Mouse (Mus musculus): ENCODE measurements around the gene Bmp8a. TPM values are rescaled to one million over a fixed set of nuclear protein-coding genes. Genes with fewer than 3 reads are reported as not detected.
"Not testable (repeated sequence)": the region's sequence is repeated elsewhere in the genome, so short reads cannot be mapped to it uniquely, and the experiment has no call there.

The Bmp8a gene
- polyA plus RNA-seq, 1 experiment from 2014 or later, result 0.68 TPM

- H3K4me1 ChIP-seq (replicated peaks; ENCODE audit: control insufficient read depth, insufficient read depth, low read length), result no peaks in the 10 kb centered on the region
- no peak overlapping the region for H3K27ac ChIP-seq (ENCODE audit: low read length)
- WGBS, result 85% methylated on average over 5 of the region's 5 CpGs
- no peak overlapping the region for H3K4me3 ChIP-seq (ENCODE audit: low read length)
- H3K4me2 ChIP-seq (ENCODE audit: low read depth, low read length), result no peak overlapping the region
- H3K9me3 ChIP-seq (ENCODE audit: control insufficient read depth, low read length), result no peaks in the 10 kb centered on the region
- ATAC-seq (ENCODE audit: low read depth), result no peak
- no peak overlapping the region for H3K9ac ChIP-seq (ENCODE audit: low read length)
- H3K27me3 ChIP-seq (ENCODE audit: control insufficient read depth, insufficient read depth, low read depth, low read length), result no peaks in the 10 kb centered on the region
- peaks cover 53% of the 10 kb centered on the region for H3K36me3 ChIP-seq (ENCODE audit: control insufficient read depth, insufficient read depth, low read length)
These were observed 46.9 kb downstream of the Bmp8a start for GRCm38 (mm10) chr4:123296148-123296534.

- no peak overlapping the region for H3K4me2 ChIP-seq (ENCODE audit: low read depth, low read length)
- no peak overlapping the region for H3K9ac ChIP-seq (ENCODE audit: low read length)
- no peak overlapping the region for H3K27ac ChIP-seq (ENCODE audit: low read length)
- H3K36me3 ChIP-seq (ENCODE audit: control insufficient read depth, insufficient read depth, low read length), result peaks cover 55% of the 10 kb centered on the region
- H3K9me3 ChIP-seq (ENCODE audit: control insufficient read depth, low read length), result no peaks in the 10 kb centered on the region
- H3K4me3 ChIP-seq (ENCODE audit: low read length), result no peak overlapping the region
- ATAC-seq (ENCODE audit: low read depth), result no peak; the same call in 1 of the 2 replicates
- H3K4me1 ChIP-seq (replicated peaks; ENCODE audit: control insufficient read depth, insufficient read depth, low read length), result no peaks in the 10 kb centered on the region
- no peaks in the 10 kb centered on the region for H3K27me3 ChIP-seq (ENCODE audit: control insufficient read depth, insufficient read depth, low read depth, low read length)
- WGBS, result 84% methylated on average over 21 of the region's 21 CpGs
These were observed 47.4 kb downstream of the Bmp8a start for GRCm38 (mm10) chr4:123295516-123296147.

GRCm38 (mm10) chr4:123295026-123295425 is 48.0 kb downstream of the Bmp8a start:
- not testable (repeated sequence) for H3K4me3 ChIP-seq (ENCODE audit: low read length); H3K9me3 ChIP-seq (ENCODE audit: control insufficient read depth, low read length); ATAC-seq (ENCODE audit: low read depth); H3K9ac ChIP-seq (ENCODE audit: low read length); H3K27me3 ChIP-seq (ENCODE audit: control insufficient read depth, insufficient read depth, low read depth, low read length); H3K4me2 ChIP-seq (ENCODE audit: low read depth, low read length); H3K4me1 ChIP-seq (replicated peaks; ENCODE audit: control insufficient read depth, insufficient read depth, low read length); H3K27ac ChIP-seq (ENCODE audit: low read length)
- 83% methylated on average over 15 of the region's 15 CpGs for WGBS
- peaks cover 55% of the 10 kb centered on the region for H3K36me3 ChIP-seq (ENCODE audit: control insufficient read depth, insufficient read depth, low read length)

- H3K4me1 ChIP-seq (replicated peaks; ENCODE audit: control insufficient read depth, insufficient read depth, low read length), result no peaks in the 10 kb centered on the region
- no peak overlapping the region for H3K9ac ChIP-seq (ENCODE audit: low read length)
- 72% methylated on average over 7 of the region's 7 CpGs for WGBS
- H3K9me3 ChIP-seq (ENCODE audit: control insufficient read depth, low read length), result no peaks in the 10 kb centered on the region
- H3K4me2 ChIP-seq (ENCODE audit: low read depth, low read length), result no peak overlapping the region
- H3K27ac ChIP-seq (ENCODE audit: low read length), result no peak overlapping the region
- H3K27me3 ChIP-seq (ENCODE audit: control insufficient read depth, insufficient read depth, low read depth, low read length), result no peaks in the 10 kb centered on the region
- peaks cover 54% of the 10 kb centered on the region for H3K36me3 ChIP-seq (ENCODE audit: control insufficient read depth, insufficient read depth, low read length)
- H3K4me3 ChIP-seq (ENCODE audit: low read length), result no peak overlapping the region
- no peak for ATAC-seq (ENCODE audit: low read depth)
These were observed 49.2 kb downstream of the Bmp8a start for GRCm38 (mm10) chr4:123293661-123294443.

GRCm38 (mm10) chr4:123292989-123293388 is 50.1 kb downstream of the Bmp8a start:
- H3K27ac ChIP-seq (ENCODE audit: low read length), result no peak overlapping the region
- no peaks in the 10 kb centered on the region for H3K4me1 ChIP-seq (replicated peaks; ENCODE audit: control insufficient read depth, insufficient read depth, low read length)
- H3K27me3 ChIP-seq (ENCODE audit: control insufficient read depth, insufficient read depth, low read depth, low read length), result no peaks in the 10 kb centered on the region
- no peaks in the 10 kb centered on the region for H3K9me3 ChIP-seq (ENCODE audit: control insufficient read depth, low read length)
- H3K9ac ChIP-seq (ENCODE audit: low read length), result no peak overlapping the region
- ATAC-seq (ENCODE audit: low read depth), result no peak
- no peak overlapping the region for H3K4me3 ChIP-seq (ENCODE audit: low read length)
- no peak overlapping the region for H3K4me2 ChIP-seq (ENCODE audit: low read depth, low read length)
- 82% methylated on average over 7 of the region's 7 CpGs for WGBS
- peaks cover 54% of the 10 kb centered on the region for H3K36me3 ChIP-seq (ENCODE audit: control insufficient read depth, insufficient read depth, low read length)

- no peak overlapping the region for H3K4me2 ChIP-seq (ENCODE audit: low read depth, low read length)
- H3K9me3 ChIP-seq (ENCODE audit: control insufficient read depth, low read length), result no peaks in the 10 kb centered on the region
- no peak for ATAC-seq (ENCODE audit: low read depth)
- no peaks in the 10 kb centered on the region for H3K4me1 ChIP-seq (replicated peaks; ENCODE audit: control insufficient read depth, insufficient read depth, low read length)
- WGBS, result 80% methylated on average over 3 of the region's 3 CpGs
- H3K27me3 ChIP-seq (ENCODE audit: control insufficient read depth, insufficient read depth, low read depth, low read length), result no peaks in the 10 kb centered on the region
- H3K36me3 ChIP-seq (ENCODE audit: control insufficient read depth, insufficient read depth, low read length), result peaks cover 54% of the 10 kb centered on the region
- no peak overlapping the region for H3K9ac ChIP-seq (ENCODE audit: low read length)
- H3K4me3 ChIP-seq (ENCODE audit: low read length), result no peak overlapping the region
- no peak overlapping the region for H3K27ac ChIP-seq (ENCODE audit: low read length)
These were observed 50.7 kb downstream of the Bmp8a start for GRCm38 (mm10) chr4:123292390-123292789.

GRCm38 (mm10) chr4:123289038-123289437 is 54.0 kb downstream of the Bmp8a start:
- no peak for ATAC-seq (ENCODE audit: low read depth)
- peaks cover 37% of the 10 kb centered on the region for H3K36me3 ChIP-seq (ENCODE audit: control insufficient read depth, insufficient read depth, low read length)
- H3K9me3 ChIP-seq (ENCODE audit: control insufficient read depth, low read length), result no peaks in the 10 kb centered on the region
- H3K27me3 ChIP-seq (ENCODE audit: control insufficient read depth, insufficient read depth, low read depth, low read length), result no peaks in the 10 kb centered on the region
- no peak overlapping the region for H3K9ac ChIP-seq (ENCODE audit: low read length)
- H3K4me2 ChIP-seq (ENCODE audit: low read depth, low read length), result no peak overlapping the region
- 89% methylated on average over 12 of the region's 12 CpGs for WGBS
- no peak overlapping the region for H3K27ac ChIP-seq (ENCODE audit: low read length)
- no peak overlapping the region for H3K4me3 ChIP-seq (ENCODE audit: low read length)
- peaks cover 17% of the 10 kb centered on the region for H3K4me1 ChIP-seq (replicated peaks; ENCODE audit: control insufficient read depth, insufficient read depth, low read length)

GRCm38 (mm10) chr4:123286790-123287189 is 56.3 kb downstream of the Bmp8a start:
- Histone ChIP-seq H3K9me3 (ENCODE audit: control insufficient read depth, low read length) (no peaks in the 10 kb centered on the region), H3K4me3 (ENCODE audit: low read length) (no peak overlapping the region), H3K9ac (ENCODE audit: low read length) (no peak overlapping the region), H3K4me2 (ENCODE audit: low read depth, low read length) (no peak overlapping the region), H3K27me3 (ENCODE audit: control insufficient read depth, insufficient read depth, low read depth, low read length) (no peaks in the 10 kb centered on the region), H3K4me1 (replicated peaks; ENCODE audit: control insufficient read depth, insufficient read depth, low read length) (peaks cover 19% of the 10 kb centered on the region), H3K36me3 (ENCODE audit: control insufficient read depth, insufficient read depth, low read length) (peaks cover 26% of the 10 kb centered on the region), H3K27ac (ENCODE audit: low read length) (no peak overlapping the region)
- WGBS, result 88% methylated on average over 2 of the region's 2 CpGs
- no peak for ATAC-seq (ENCODE audit: low read depth)

- ATAC-seq (ENCODE audit: low read depth), result no peak
- Histone ChIP-seq H3K36me3 (ENCODE audit: control insufficient read depth, insufficient read depth, low read length) (peaks cover 19% of the 10 kb centered on the region), H3K9me3 (ENCODE audit: control insufficient read depth, low read length) (no peaks in the 10 kb centered on the region), H3K27me3 (ENCODE audit: control insufficient read depth, insufficient read depth, low read depth, low read length) (no peaks in the 10 kb centered on the region), H3K4me2 (ENCODE audit: low read depth, low read length) (peak overlapping the region; percentile 75), H3K9ac (ENCODE audit: low read length) (peak overlapping the region; percentile 53), H3K4me1 (replicated peaks; ENCODE audit: control insufficient read depth, insufficient read depth, low read length) (peaks cover 19% of the 10 kb centered on the region), H3K4me3 (ENCODE audit: low read length) (peak overlapping the region; percentile 50), H3K27ac (ENCODE audit: low read length) (no peak overlapping the region)
- 64% methylated on average over 6 of the region's 6 CpGs for WGBS
These were observed 58.1 kb downstream of the Bmp8a start for GRCm38 (mm10) chr4:123284731-123285624.
